Mouse (Mus musculus) liver, embryonic 11.5 days (tissue): Measurements from ENCODE around the gene Calhm3. TPM values are rescaled to one million over a fixed set of nuclear protein-coding genes. Genes with fewer than 3 reads are reported as not detected.
A peak's percentile ranks its signal among the peaks of the same experiment; 100 is the strongest.

ENCODE experiments used
- ATAC-seq: fragments of 200-750 bp; cut with Nextera tagmentation; replicated peaks from 2 replicates; pipeline ENCODE4 v1.8.0; 2017; ENCODE audit warnings: moderate number of reproducible peaks, mild to moderate bottlenecking, moderate TSS enrichment, moderate library complexity; ENCODE audit not compliant: low FRiP score
- DNase-seq: peaks from one replicate; pipeline ENCODE4 v3.0.0-alpha.2; 2017; ENCODE audit warnings: low spot score
- H3K27ac ChIP-seq: fragments of 300-500 bp; sonication (generic); 2 replicates; pipeline ENCODE4 v1.5.1; 2014; ENCODE audit warnings: mild to moderate bottlenecking, low read depth, low read length, control low read depth
- H3K27me3 ChIP-seq: fragments of 300-500 bp; sonication (generic); replicated peaks from 2 replicates; pipeline ENCODE4 v1.6.1; 2014; ENCODE audit warnings: low read length, mixed read lengths; ENCODE audit not compliant: control insufficient read depth, insufficient read depth
- H3K36me3 ChIP-seq: fragments of 300-500 bp; sonication (generic); 2 replicates; pipeline ENCODE4 v1.6.1; 2014; ENCODE audit warnings: mild to moderate bottlenecking, low read length, moderate library complexity, mixed read lengths; ENCODE audit not compliant: control insufficient read depth, insufficient read depth
- H3K4me1 ChIP-seq: fragments of 300-500 bp; sonication (generic); replicated peaks from 2 replicates; pipeline ENCODE4 v1.6.1; 2014; ENCODE audit warnings: low read length, mixed read lengths; ENCODE audit not compliant: control insufficient read depth, insufficient read depth
- H3K4me2 ChIP-seq: fragments of 300-500 bp; sonication (generic); 2 replicates; pipeline ENCODE4 v1.6.1; 2014; ENCODE audit warnings: mild to moderate bottlenecking, control low read depth, moderate library complexity
- H3K4me3 ChIP-seq: fragments of 300-500 bp; sonication (generic); 2 replicates; pipeline ENCODE4 v1.5.1; 2014; ENCODE audit warnings: low read depth, low read length, control low read depth
- H3K9ac ChIP-seq: fragments of 300-500 bp; sonication (generic); 2 replicates; pipeline ENCODE4 v1.6.1; 2014; ENCODE audit warnings: low read depth, low read length, control low read depth
- H3K9me3 ChIP-seq: fragments of 300-500 bp; sonication (generic); 2 replicates; pipeline ENCODE4 v1.6.1; 2016; ENCODE audit warnings: low read length, inconsistent platforms, mixed read lengths; ENCODE audit not compliant: control insufficient read depth
- WGBS: fragments of 180-500 bp; shearing (Covaris S2); extraction: QIAGEN DNeasy Blood & Tissue Kit; methylation state at CpG from one replicate; pipeline ENCODE4 v1.1.7; 2014; 5-methylcytosine and 5-hydroxymethylcytosine counted together
- polyA plus RNA-seq: library from polyadenylated mRNA; unstranded; fragments of >200 nt; fragmentation: Nextera tagmentation; extraction: Ambion mirVana; gene quantifications from 2 replicates; pipeline ENCODE4 v1.2.1, GENCODE M21; 2014

Gene Calhm3
- polyA plus RNA-seq, 1 experiment from 2014 or later = not detected

GRCm38 (mm10) chr19:47175472-47175871 is 17.9 kb upstream of the Calhm3 start:
- Histone ChIP-seq H3K36me3 (no peaks in the 10 kb centered on the region), H3K4me3 (no peak overlapping the region), H3K27ac (no peak overlapping the region), H3K9me3 (no peaks in the 10 kb centered on the region), H3K9ac (no peak overlapping the region), H3K4me2 (no peak overlapping the region), H3K27me3 (peaks cover 34% of the 10 kb centered on the region), H3K4me1 (no peaks in the 10 kb centered on the region)
- DNase-seq = no peak
- 57% methylated on average over 2 of the region's 2 CpGs for WGBS
- ATAC-seq = no peak

GRCm38 (mm10) chr19:47174515-47174914 is 17.0 kb upstream of the Calhm3 start:
- H3K4me1 ChIP-seq = no peaks in the 10 kb centered on the region
- H3K4me2 ChIP-seq = no peak overlapping the region
- H3K9me3 ChIP-seq = no peaks in the 10 kb centered on the region
- no peaks in the 10 kb centered on the region for H3K36me3 ChIP-seq
- DNase-seq (no peak), ATAC-seq (no peak)
- 52% methylated on average over 3 of the region's 3 CpGs for WGBS
- H3K9ac ChIP-seq = no peak overlapping the region
- no peak overlapping the region for H3K27ac ChIP-seq
- peaks cover 24% of the 10 kb centered on the region for H3K27me3 ChIP-seq
- H3K4me3 ChIP-seq = no peak overlapping the region

- Histone ChIP-seq H3K9ac (peak overlapping the region; percentile 41; the same call in 1 of the 2 replicates), H3K4me2 (peak overlapping the region; percentile 67), H3K4me1 (peaks cover 4% of the 10 kb centered on the region; the same call in 1 of the 2 replicates), H3K27ac (no peak overlapping the region), H3K36me3 (no peaks in the 10 kb centered on the region), H3K9me3 (no peaks in the 10 kb centered on the region), H3K27me3 (no peaks in the 10 kb centered on the region), H3K4me3 (peak overlapping the region; percentile 29)
- 21% methylated on average over 11 of the region's 11 CpGs for WGBS
- peak; percentile 75 for DNase-seq
- ATAC-seq = no peak
Observed at GRCm38 (mm10) chr19:47168793-47169412, 11.3 kb upstream of the Calhm3 start.

GRCm38 (mm10) chr19:47168223-47168622 is 10.7 kb upstream of the Calhm3 start:
- Histone ChIP-seq H3K27me3 (no peaks in the 10 kb centered on the region), H3K4me1 (peaks cover 4% of the 10 kb centered on the region; the same call in 1 of the 2 replicates), H3K27ac (no peak overlapping the region), H3K4me3 (peak overlapping the region; percentile 29), H3K4me2 (peak overlapping the region; percentile 67), H3K36me3 (no peaks in the 10 kb centered on the region), H3K9ac (peak overlapping the region; percentile 41; the same call in 1 of the 2 replicates), H3K9me3 (no peaks in the 10 kb centered on the region)
- DNase-seq = no peak
- ATAC-seq = 0 out of 2 replicates have a peak, but pooled peaks have one; percentile 34
- 7% methylated on average over 13 of the region's 13 CpGs for WGBS

GRCm38 (mm10) chr19:47167617-47168214 is 10.2 kb upstream of the Calhm3 start:
- Histone ChIP-seq H3K9ac (no peak overlapping the region), H3K4me1 (peaks cover 4% of the 10 kb centered on the region; the same call in 1 of the 2 replicates), H3K4me3 (no peak overlapping the region), H3K27me3 (no peaks in the 10 kb centered on the region), H3K9me3 (no peaks in the 10 kb centered on the region), H3K4me2 (no peak overlapping the region), H3K36me3 (no peaks in the 10 kb centered on the region), H3K27ac (no peak overlapping the region)
- DNase-seq (no peak), ATAC-seq (no peak)
- 49% methylated on average over 7 of the region's 7 CpGs for WGBS

- no peak for DNase-seq
- Histone ChIP-seq H3K9ac (no peak overlapping the region), H3K36me3 (no peaks in the 10 kb centered on the region), H3K27me3 (no peaks in the 10 kb centered on the region), H3K9me3 (no peaks in the 10 kb centered on the region), H3K4me1 (peaks cover 4% of the 10 kb centered on the region; the same call in 1 of the 2 replicates), H3K4me2 (no peak overlapping the region), H3K4me3 (no peak overlapping the region), H3K27ac (no peak overlapping the region)
- ATAC-seq = no peak
- WGBS = 55% methylated on average over 3 of the region's 3 CpGs
Observed at GRCm38 (mm10) chr19:47166758-47167157, 9.2 kb upstream of the Calhm3 start.

GRCm38 (mm10) chr19:47163176-47163744 is 5.7 kb upstream of the Calhm3 start:
- H3K27ac ChIP-seq = no peak overlapping the region
- H3K4me3 ChIP-seq = no peak overlapping the region
- WGBS = 92% methylated on average over 6 of the region's 6 CpGs
- DNase-seq (no peak), ATAC-seq (no peak)
- H3K4me1 ChIP-seq = no peaks in the 10 kb centered on the region
- no peak overlapping the region for H3K4me2 ChIP-seq
- H3K9ac ChIP-seq = no peak overlapping the region
- H3K36me3 ChIP-seq = no peaks in the 10 kb centered on the region
- no peaks in the 10 kb centered on the region for H3K9me3 ChIP-seq
- H3K27me3 ChIP-seq = no peaks in the 10 kb centered on the region

GRCm38 (mm10) chr19:47161669-47162068 is 4.1 kb upstream of the Calhm3 start:
- H3K9ac ChIP-seq = no peak overlapping the region
- H3K9me3 ChIP-seq = no peaks in the 10 kb centered on the region
- no peaks in the 10 kb centered on the region for H3K36me3 ChIP-seq
- no peaks in the 10 kb centered on the region for H3K27me3 ChIP-seq
- DNase-seq = no peak
- no peak for ATAC-seq
- H3K27ac ChIP-seq = no peak overlapping the region
- H3K4me2 ChIP-seq = no peak overlapping the region
- no peaks in the 10 kb centered on the region for H3K4me1 ChIP-seq
- H3K4me3 ChIP-seq = no peak overlapping the region
- WGBS = 55% methylated on average over 4 of the region's 4 CpGs
